Mouse (Mus musculus) liver, postnatal 0 days (tissue): ENCODE data around the gene Prmt8.

Source experiments
- CTCF ChIP-seq: sonication (generic); IDR thresholded peaks from 2 replicates; pipeline ENCODE4 v1.5.1; 2016; ENCODE audit warnings: antibody characterized with exemption, low read depth
- EP300 ChIP-seq: IDR thresholded peaks from 2 replicates; pipeline ENCODE4 v1.6.1; 2016; ENCODE audit warnings: antibody characterized with exemption, low read depth, mild to moderate bottlenecking

- TF ChIP-seq CTCF (no peak), EP300 (no peak)
Measured at GRCm38 (mm10) chr6:127659966-127660365, 109.3 kb downstream of the Prmt8 start.
